Mouse (Mus musculus): ENCODE data around the gene Rps6kb1.

DNA sequence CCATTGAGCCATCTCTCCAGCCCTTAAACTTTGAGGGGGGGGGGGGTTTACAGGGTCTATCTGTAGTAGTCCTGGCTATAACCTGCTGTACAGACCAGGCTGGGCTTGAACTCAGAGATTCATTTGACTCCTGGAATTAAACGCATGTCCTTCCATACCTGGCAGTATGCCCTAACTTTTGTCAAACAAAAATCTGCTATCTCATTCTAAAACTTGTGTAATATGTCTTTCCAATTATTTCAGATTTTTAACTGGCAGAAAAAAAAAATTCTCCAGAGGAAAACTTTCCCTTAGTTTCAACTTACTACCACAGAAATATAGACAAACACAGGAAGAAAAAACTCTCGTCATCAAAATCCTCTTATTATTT, 4.1 kb downstream of the Rps6kb1 start:
- TF ChIP-seq CTCF (IDR thresholded peaks at IDR 0.05; ENCODE audit: insufficient read depth, low read depth, low read length) (no peak), POLR2A (IDR thresholded peaks at IDR 0.05; ENCODE audit: insufficient read depth, low read depth, low read length) (no peak)
